Mouse (Mus musculus) stomach, postnatal 0 days (tissue): ENCODE results near the gene Serpinb1b.

Source experiments
- CTCF ChIP-seq: IDR thresholded peaks from 2 replicates; pipeline ENCODE4 v1.5.1; 2016; ENCODE audit warnings: antibody characterized with exemption, low read depth, mild to moderate bottlenecking, moderate library complexity
- EP300 ChIP-seq: optimal IDR thresholded peaks from 2 replicates; pipeline ENCODE3; 2016; ENCODE audit warnings: antibody characterized with exemption

DNA sequence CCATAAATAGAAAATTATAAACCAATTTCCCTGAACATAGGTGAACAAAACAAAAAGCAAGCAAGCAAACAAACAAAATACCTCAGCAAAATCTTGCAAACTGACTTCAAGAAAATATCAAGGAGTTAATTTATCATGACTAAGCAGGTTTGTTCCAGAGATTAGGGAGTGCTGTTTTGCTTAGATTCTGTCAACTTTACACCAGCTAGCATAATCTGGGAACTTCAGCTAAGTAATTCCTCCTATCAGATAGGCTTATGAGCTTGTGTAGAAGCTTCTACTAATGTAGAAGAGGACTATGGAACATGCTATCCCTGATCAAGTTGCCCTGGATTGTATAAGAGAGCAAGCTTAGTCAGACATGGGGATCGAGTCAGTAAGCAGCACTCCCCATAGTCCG, 31.1 kb upstream of the Serpinb1b start:
- TF ChIP-seq CTCF, result no peak
- no peak for TF ChIP-seq EP300
